Mouse (Mus musculus) hematopoietic stem cell, adult 5-6 weeks (primary cell): ENCODE data around the gene Rab26. TPM values are rescaled to one million over a fixed set of nuclear protein-coding genes. Genes with fewer than 3 reads are reported as not detected.

Source experiments
- ATAC-seq, 2 experiments: fragments of 125-278 bp in 1 of 2; replicated peaks in 1 of 2; 2 replicates each; pipeline ENCODE4 v1.8.0; 2016 to 2017; ENCODE audit warnings: inconsistent platforms in 2 of 2, mild to moderate bottlenecking in 2 of 2, moderate number of reproducible peaks in 2 of 2, low read depth in 1 of 2, moderate TSS enrichment in 1 of 2; ENCODE audit not compliant: low FRiP score in 2 of 2, poor library complexity in 2 of 2, severe bottlenecking in 2 of 2, insufficient read depth in 1 of 2, low TSS enrichment in 1 of 2
- total RNA-seq: library from RNA; stranded (forward); fragments of 172-1452, 232-1000 nt; gene quantifications from 2 replicates; pipeline ENCODE4 v1.2.3, GENCODE M21; 2017

Gene Rab26
- total RNA-seq, 1 experiment from 2014 or later = not detected

- ATAC-seq = no peak
These were observed 43.6 kb downstream of the Rab26 start for GRCm38 (mm10) chr17:24490399-24490798.

GRCm38 (mm10) chr17:24489265-24490030, 44.6 kb downstream of the Rab26 start:
- no peak for ATAC-seq

- peak; percentile 46 to 59; a peak in 3 of 4 replicates for ATAC-seq
These were observed 45.2 kb downstream of the Rab26 start for GRCm38 (mm10) chr17:24488662-24489264.

GRCm38 (mm10) chr17:24488186-24488661, 45.8 kb downstream of the Rab26 start, which contains the start of gene Caskin1:
Caskin1 (plus strand) TSS chr17:24488601.
- ATAC-seq = peak in 1 of 2 experiments; percentile 14; a peak in 1 of 4 replicates

GRCm38 (mm10) chr17:24485090-24485860, 48.7 kb downstream of the Rab26 start:
- ATAC-seq = no peak

GRCm38 (mm10) chr17:24483495-24483894, 50.5 kb downstream of the Rab26 start:
- no peak for ATAC-seq

- no peak for ATAC-seq
These were observed 52.8 kb downstream of the Rab26 start for GRCm38 (mm10) chr17:24481027-24481815.

GRCm38 (mm10) chr17:24480201-24480826, 53.7 kb downstream of the Rab26 start:
- no peak for ATAC-seq

- ATAC-seq = no peak
These were observed 54.6 kb downstream of the Rab26 start for GRCm38 (mm10) chr17:24479431-24479830.

GRCm38 (mm10) chr17:24478663-24479380, 55.2 kb downstream of the Rab26 start, which contains the start of gene Mlst8:
Mlst8 (minus strand) TSS chr17:24479078.
- ATAC-seq = peak; percentile 92 to 94

- ATAC-seq = no peak
These were observed 55.9 kb downstream of the Rab26 start for GRCm38 (mm10) chr17:24477985-24478600.

Other genes starting within 250 kb of the Rab26 start
- gene Abca17, start 183.1 kb downstream of the Rab26 start, total RNA-seq = 0.25 TPM in 1 of 2 replicates, not detected in the other
- gene Abca3, start 182.3 kb downstream of the Rab26 start, total RNA-seq = 12.8 and 14.2 TPM in 2 replicates
- 160 and 256 TPM in 2 replicates for gene Rnps1, start 119.6 kb downstream of the Rab26 start, total RNA-seq
- 21.2 and 30.8 TPM in 2 replicates for gene Eci1, start 107.6 kb downstream of the Rab26 start, total RNA-seq
- gene Dnase1l2, start 91.1 kb downstream of the Rab26 start, total RNA-seq = 2.7 TPM in 1 of 2 replicates, not detected in the other
- 12.1 and 22.6 TPM in 2 replicates for gene E4f1, start 63.9 kb downstream of the Rab26 start, total RNA-seq
- 12.9 and 13.3 TPM in 2 replicates for gene Pgp, start 63.8 kb downstream of the Rab26 start, total RNA-seq
- 1.2 TPM in 1 of 2 replicates, not detected in the other for gene Bricd5, start 60.3 kb downstream of the Rab26 start, total RNA-seq
- gene Mlst8, start 55.1 kb downstream of the Rab26 start, total RNA-seq = 9.2 and 31.8 TPM in 2 replicates
- gene Caskin1, start 45.6 kb downstream of the Rab26 start, total RNA-seq = not detected in 2 replicates
- 72.9 and 85.6 TPM in 2 replicates for gene Traf7, start 6.3 kb downstream of the Rab26 start, total RNA-seq
- gene Pkd1, start 15.6 kb upstream of the Rab26 start, total RNA-seq = 13.3 and 17.9 TPM in 2 replicates
- 25.1 and 59.3 TPM in 2 replicates for gene Tsc2, start 98.4 kb upstream of the Rab26 start, total RNA-seq
- gene Nthl1, start 98.5 kb upstream of the Rab26 start, total RNA-seq = 11.1 and 14.5 TPM in 2 replicates
- gene Slc9a3r2, start 116.1 kb upstream of the Rab26 start, total RNA-seq = 2.2 and 4.7 TPM in 2 replicates
- gene Npw, start 124.2 kb upstream of the Rab26 start, total RNA-seq = not detected in 2 replicates
- 19.7 and 22.8 TPM in 2 replicates for gene Zfp598, start 135.5 kb upstream of the Rab26 start, total RNA-seq
- 0.25 TPM in 1 of 2 replicates, not detected in the other for gene Syngr3, start 155.7 kb upstream of the Rab26 start, total RNA-seq
- 29.3 and 45.5 TPM in 2 replicates for gene Gfer, start 161.9 kb upstream of the Rab26 start, total RNA-seq
- 1.2 and 2.8 TPM in 2 replicates for gene Noxo1, start 162.0 kb upstream of the Rab26 start, total RNA-seq
- 24.0 and 29.7 TPM in 2 replicates for gene Tbl3, start 173.4 kb upstream of the Rab26 start, total RNA-seq
- not detected in 2 replicates for gene Rnf151, start 183.9 kb upstream of the Rab26 start, total RNA-seq
- 1,140 and 1,689 TPM in 2 replicates for gene Rps2, start 183.9 kb upstream of the Rab26 start, total RNA-seq
- 164 and 207 TPM in 2 replicates for gene Ndufb10, start 190.3 kb upstream of the Rab26 start, total RNA-seq
- gene Rpl3l, start 193.6 kb upstream of the Rab26 start, total RNA-seq = not detected in 2 replicates
- 33.6 and 69.4 TPM in 2 replicates for gene Msrb1, start 202.4 kb upstream of the Rab26 start, total RNA-seq
- not detected in 2 replicates for gene Hs3st6, start 218.8 kb upstream of the Rab26 start, total RNA-seq